In genomic region chr13:55362453-55363060, GRCm38 (mm10) we compare ENCODE assay signal across 8 mouse cellular contexts. TPM values are rescaled to one million over a fixed set of nuclear protein-coding genes. Genes with fewer than 3 reads are reported as not detected.
DNase-seq lines count a peak whose midpoint lies in the region; ATAC-seq and TF ChIP-seq lines count a peak whose summit lies in the region.

Gene Lman2, minus strand, starts transcription at chr13:55362783.

- peaks cover 14% of the 10 kb centered on the region for H3K4me1 ChIP-seq in hindbrain, postnatal 0 days (ENCODE audit: insufficient read depth, low read length)

- peaks cover 13% of the 10 kb centered on the region; the same call in 1 of the 2 replicates for H3K36me3 ChIP-seq in hindbrain, postnatal 0 days (ENCODE audit: insufficient read depth, low read length)

- peak within 1 kb of the TSS; percentile 94 for H3K27ac ChIP-seq in gastrocnemius, adult 2 months
- H3K27ac ChIP-seq in hindbrain, postnatal 0 days, result peak within 1 kb of the TSS; percentile 87
- H3K27ac ChIP-seq in left cerebral cortex, adult 2 months, result peak within 1 kb of the TSS; percentile 94

- DNase-seq in ZHBTc4 (ENCODE audit: low read depth, low spot score), result peak; percentile 99
- peak; percentile 97 for DNase-seq in gastrocnemius, adult 2 months
- DNase-seq in hindbrain, postnatal 0 days (ENCODE audit: low spot score), result peak; percentile 100
- peak; percentile 93 to 96 for DNase-seq in left cerebral cortex, adult 2 months (ENCODE audit: extremely low spot score in 1 of 2, low spot score in 2 of 2)
- peak; percentile 97 to 98 for DNase-seq in right cerebral cortex, adult 2 months (ENCODE audit: low spot score in 2 of 2)
- peak; percentile 97 for DNase-seq in urinary bladder, postnatal 14 days (ENCODE audit: low spot score)

- H3K9me3 ChIP-seq in hindbrain, postnatal 0 days (ENCODE audit: low read length), result no peaks in the 10 kb centered on the region

- H3K9ac ChIP-seq in hindbrain, postnatal 0 days (replicated peaks; ENCODE audit: low read length), result peak within 1 kb of the TSS; percentile 94

- under 1% methylated on average over 35 of the region's 35 CpGs for WGBS in hindbrain, postnatal 0 days

- H3K4me2 ChIP-seq in hindbrain, postnatal 0 days (ENCODE audit: low read depth, low read length), result peak within 1 kb of the TSS; percentile 94

- peak; percentile 98 for ATAC-seq in common myeloid progenitor, adult 5-6 weeks (replicated peaks; ENCODE audit: low read depth, poor library complexity, severe bottlenecking)
- ATAC-seq in hindbrain, postnatal 0 days, result peak; percentile 99
- ATAC-seq in megakaryocyte, adult 5-6 weeks (ENCODE audit: poor library complexity, severe bottlenecking), result peak; percentile 99

- peak within 1 kb of the TSS; percentile 82 for H3K4me3 ChIP-seq in gastrocnemius, adult 2 months
- peak within 1 kb of the TSS; percentile 95 for H3K4me3 ChIP-seq in hindbrain, postnatal 0 days (ENCODE audit: low read length)
- H3K4me3 ChIP-seq in left cerebral cortex, adult 2 months, result peak within 1 kb of the TSS; percentile 96

- no peak for TF ChIP-seq CTCF in gastrocnemius, adult 2 months (IDR thresholded peaks at IDR 0.05)
- TF ChIP-seq CTCF in hindbrain, postnatal 0 days (IDR thresholded peaks at IDR 0.05; ENCODE audit: low read depth), result no peak
- TF ChIP-seq CTCF in left cerebral cortex, adult 2 months (IDR thresholded peaks at IDR 0.05), result no peak

- H3K27me3 ChIP-seq in hindbrain, postnatal 0 days (ENCODE audit: insufficient read depth, low read length), result no peaks in the 10 kb centered on the region

- intact Hi-C loops in gastrocnemius, adult 2 months (cut with DNase I), result no loop called here
- intact Hi-C loops in left cerebral cortex, adult 2 months (cut with DNase I), result loop anchor here (2.0 kb wide), 1 partner anchor 34 kb away; the partner anchor contains the start of gene Mxd3

RNA-seq across cellular contexts. Expression of gene Lman2, which starts in this region (rescaled TPM):
- 83.6 and 85.1 TPM in 2 replicates for total RNA-seq in common myeloid progenitor, adult 5-6 weeks (2017)
- 10 to 100 TPM; 36.7 to 42.3 TPM for total RNA-seq in gastrocnemius, adult 2 months (2021)
- total RNA-seq in hindbrain, postnatal 0 days (2014; rRNA removed), result 60.7 and 72.2 TPM in 2 replicates
- 36.4 and 37.0 TPM in 2 replicates for polyA plus RNA-seq in hindbrain, postnatal 0 days (2015; fragmentation: Nextera tagmentation; extraction: Ambion mirVana)
- total RNA-seq in left cerebral cortex, adult 2 months (2021), result 10 to 100 TPM; 57.8 to 60.4 TPM
- total RNA-seq in megakaryocyte, adult 5-6 weeks (2015), result 73.6 and 74.9 TPM in 2 replicates
- total RNA-seq in megakaryocyte, adult 5-6 weeks (2017), result 91.4 and 96.4 TPM in 2 replicates

Comparison
In these comparisons a context has a peak if more than half of its experiments do, and no peak if none do; other contexts are left out.
1. Peak in every context shown above with its lines: DNase-seq, ATAC-seq, H3K4me3 ChIP-seq and H3K27ac ChIP-seq.